Mouse (Mus musculus) mouse embryonic stem cell (cell line): Measurements from ENCODE around the gene Cmtm1.

Source experiments
- in situ Hi-C, 2 experiments: fragments of 300-500 bp; cut with MboI; formaldehyde crosslinking; loops; 1 replicate in 1 of 2; 3 replicates in 1 of 2; pipeline ENCODE4 v1.14.3; 2019 to 2020; ENCODE audit warnings: low sequenced_read_pairs in 2 of 2, low pct_unique_long_range_greater_than_20kb in 1 of 2, mixed read lengths in 1 of 2; ENCODE audit not compliant: unreplicated experiment in 1 of 2

Gene Cmtm1

DNA sequence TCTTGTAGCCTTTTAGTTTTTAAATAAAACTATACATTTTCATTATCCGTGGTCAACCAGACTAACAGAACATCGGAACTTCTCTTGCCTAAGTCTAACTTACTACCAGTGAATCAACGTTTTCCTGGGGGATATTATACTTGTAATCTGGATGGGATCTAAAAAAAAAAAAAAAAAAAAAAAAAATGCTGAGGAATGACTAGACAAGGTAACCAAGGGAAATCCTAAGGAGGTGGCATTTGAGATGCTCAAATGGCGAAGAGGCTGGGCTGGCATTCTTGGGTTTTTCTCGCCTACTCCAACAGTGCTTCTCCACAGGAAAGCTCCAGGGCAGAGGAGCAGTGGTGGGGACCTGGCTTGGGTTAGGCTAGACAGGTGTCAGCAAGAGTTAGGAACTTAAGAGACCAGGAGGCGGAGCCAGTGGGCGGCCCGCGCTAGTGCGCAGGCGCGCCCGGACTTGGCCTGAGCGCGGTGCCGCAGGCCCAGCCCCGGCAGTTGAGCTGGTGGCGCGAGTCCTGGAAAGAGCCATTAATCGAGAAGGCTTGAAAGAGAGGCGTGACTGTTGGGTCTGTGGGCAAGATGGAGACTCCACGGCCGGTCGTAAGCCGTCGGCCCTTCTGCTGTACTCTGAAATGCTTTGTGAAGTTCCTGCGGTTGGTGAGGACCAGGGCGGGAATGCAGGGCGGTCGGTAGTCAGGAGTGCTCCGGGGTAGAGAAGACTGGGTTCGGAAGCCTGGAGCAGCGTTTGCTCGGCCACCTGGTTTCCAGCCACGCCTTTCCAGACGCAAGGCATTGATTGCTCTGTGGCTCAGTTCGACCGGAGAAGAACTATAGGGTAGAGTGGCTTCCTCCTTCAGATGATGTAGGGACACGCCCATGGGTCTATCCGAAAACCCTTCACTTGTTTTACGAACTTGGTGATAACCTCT lies 59.2 kb downstream of the Cmtm1 start, which contains the start of gene Cklf:
Gene Cklf, plus strand, starts transcription at position 423 of the 929 bp plus-strand sequence.
- in situ Hi-C loops, result no loop called here

GRCm38 (mm10) chr8:104249442-104249996 lies 60.4 kb downstream of the Cmtm1 start:
- in situ Hi-C loops, result no loop called here

DNA sequence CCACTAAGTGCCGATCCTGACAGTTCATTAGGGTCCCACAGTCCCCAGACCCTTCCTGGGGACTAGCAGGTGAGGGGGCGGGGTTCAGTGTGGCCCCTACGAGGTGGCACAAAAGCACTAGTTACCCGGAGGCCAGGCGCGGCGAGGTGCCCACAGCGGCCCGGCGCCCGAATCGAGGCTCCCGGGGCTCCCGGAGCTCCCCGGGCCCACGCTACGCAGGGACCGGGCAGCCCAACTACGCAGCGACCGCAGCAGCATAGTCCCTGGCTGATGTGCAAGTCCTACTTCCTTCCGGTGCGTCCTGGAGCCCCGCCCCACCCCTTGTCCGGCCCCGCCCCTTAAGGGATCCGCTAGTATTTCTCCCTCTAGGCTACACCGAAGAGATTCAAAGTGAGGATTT lies 61.7 kb downstream of the Cmtm1 start, which contains the start of gene Tk2:
Gene Tk2, minus strand, starts transcription at position 283 of the 400 bp plus-strand sequence.
- in situ Hi-C loops, result no loop called here

- in situ Hi-C loops, result no loop called here
Observed at GRCm38 (mm10) chr8:104247908-104248275, 62.1 kb downstream of the Cmtm1 start.

DNA sequence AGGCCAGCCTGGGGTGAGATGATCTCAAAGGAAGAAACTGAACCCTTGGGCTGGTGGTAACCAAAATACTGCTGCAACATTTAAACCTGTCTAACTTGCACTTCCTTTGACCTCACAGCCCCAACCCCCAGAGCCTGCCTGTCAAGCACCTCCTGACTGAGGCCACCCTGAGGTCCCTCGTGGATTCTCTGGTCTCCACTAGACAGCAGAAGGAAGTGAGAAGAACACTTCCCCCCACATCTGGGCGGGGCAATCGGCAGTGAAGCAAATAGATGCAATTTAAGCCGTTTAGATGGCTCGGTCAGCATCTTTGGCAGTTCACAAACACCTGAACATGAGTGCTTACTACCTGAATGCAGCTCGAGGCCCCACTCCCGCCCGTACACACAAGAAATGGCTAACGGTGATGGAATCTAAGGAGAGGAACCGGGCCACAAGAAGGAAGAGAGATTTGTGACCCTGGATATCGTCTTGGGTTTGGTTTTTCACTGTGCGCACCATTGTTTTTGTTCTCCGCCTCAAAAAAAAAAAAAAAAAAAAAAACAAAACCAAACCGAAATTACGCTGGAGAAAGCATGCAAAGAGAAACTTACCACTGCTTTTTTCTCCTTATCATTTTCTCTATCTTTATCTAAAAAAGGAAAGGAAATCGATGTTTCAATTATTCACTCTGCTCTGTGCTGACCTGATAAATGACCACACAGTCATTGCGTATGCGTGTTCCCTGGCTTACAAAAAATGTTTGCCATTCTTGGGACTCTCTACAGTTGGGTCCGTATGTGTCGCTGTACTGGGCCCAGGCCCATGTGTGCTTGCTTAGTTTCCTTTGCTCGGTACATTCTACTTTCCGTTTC lies 62.7 kb downstream of the Cmtm1 start:
- in situ Hi-C loops, result no loop called here

- in situ Hi-C loops, result no loop called here
Observed at GRCm38 (mm10) chr8:104246621-104247020, 63.3 kb downstream of the Cmtm1 start.
